In the genomic region with DNA sequence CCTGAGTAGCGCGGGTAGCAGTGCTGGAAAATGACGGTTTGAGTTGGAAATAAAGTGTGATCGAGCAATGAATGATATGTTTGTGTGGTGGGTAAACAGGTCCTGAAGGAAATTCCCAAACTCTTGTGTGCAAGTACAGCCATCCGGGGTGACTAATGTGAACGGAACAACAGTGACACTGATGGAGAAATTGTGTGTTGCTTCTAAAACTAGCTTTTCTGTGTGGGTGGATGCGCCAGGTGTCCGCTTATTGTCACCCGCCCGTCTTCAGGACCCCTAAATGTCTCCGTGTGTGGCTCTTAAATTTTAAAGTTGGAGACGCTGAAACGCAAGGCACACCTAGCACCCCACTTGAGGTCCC, we compare ENCODE assay signal across 8 mouse cellular contexts. TPM values are rescaled to one million over a fixed set of nuclear protein-coding genes. Genes with fewer than 3 reads are reported as not detected.
DNase-seq lines count a peak whose midpoint lies in the region; ATAC-seq and TF ChIP-seq lines count a peak whose summit lies in the region.

No protein-coding gene starts in this region.

- TF ChIP-seq EP300 in ES-Bruce4 (IDR thresholded peaks at IDR 0.05; ENCODE audit: insufficient read depth, low read depth, low read length) = no peak

- TF ChIP-seq POLR2A in ES-Bruce4 (IDR thresholded peaks at IDR 0.05; ENCODE audit: insufficient read depth, low read length) = no peak

- H3K27me3 ChIP-seq in heart, embryonic 12.5 days (replicated peaks) = no peaks in the 10 kb centered on the region
- no peaks in the 10 kb centered on the region for H3K27me3 ChIP-seq in ES-Bruce4 (ENCODE audit: control insufficient read depth, insufficient read depth, low read length, poor library complexity, severe bottlenecking)
- no peaks in the 10 kb centered on the region for H3K27me3 ChIP-seq in forebrain, postnatal 0 days (ENCODE audit: insufficient read depth, low read length)

- H3K4me1 ChIP-seq in heart, embryonic 12.5 days (replicated peaks) = peaks cover 53% of the 10 kb centered on the region
- peaks cover 3% of the 10 kb centered on the region for H3K4me1 ChIP-seq in ES-Bruce4 (ENCODE audit: control insufficient read depth, insufficient read depth, low read length)
- H3K4me1 ChIP-seq in forebrain, postnatal 0 days (ENCODE audit: insufficient read depth) = peaks cover 31% of the 10 kb centered on the region

- TF ChIP-seq CTCF in ES-Bruce4 (IDR thresholded peaks at IDR 0.05; ENCODE audit: low read depth, low read length) = no peak
- peak; percentile 15; the same call in 1 of the 2 replicates for TF ChIP-seq CTCF in forebrain, postnatal 0 days (IDR thresholded peaks at IDR 0.05; ENCODE audit: low read depth)

- H3K4me2 ChIP-seq in heart, embryonic 12.5 days = peak overlapping the region; percentile 86
- peak overlapping the region; percentile 52 for H3K4me2 ChIP-seq in forebrain, postnatal 0 days (ENCODE audit: low read depth)

- peak overlapping the region; percentile 76 for H3K9ac ChIP-seq in heart, embryonic 12.5 days
- H3K9ac ChIP-seq in ES-Bruce4 (ENCODE audit: low read depth, poor library complexity, severe bottlenecking) = peak overlapping the region; percentile 87
- peak overlapping the region; percentile 94 for H3K9ac ChIP-seq in forebrain, postnatal 0 days

- no peak for DNase-seq in heart, adult 18-20 months
- no peak for DNase-seq in forebrain, postnatal 0 days
- DNase-seq in lung, postnatal 10 days = peak; percentile 55
- no peak for DNase-seq in gastrocnemius, adult 8-10 months (ENCODE audit: low spot score in 2 of 2)
- DNase-seq in retina, postnatal 1 day = no peak
- DNase-seq in layer of hippocampus, adult 9-11 months = no peak

- H3K36me3 ChIP-seq in heart, embryonic 12.5 days = peaks cover 13% of the 10 kb centered on the region
- H3K36me3 ChIP-seq in ES-Bruce4 (ENCODE audit: control insufficient read depth, insufficient read depth, low read length, poor library complexity, severe bottlenecking) = 0 out of 2 replicates have a peak, but pooled peaks cover 3% of the 10 kb centered on the region
- H3K36me3 ChIP-seq in forebrain, postnatal 0 days (ENCODE audit: insufficient read depth) = peaks cover 8% of the 10 kb centered on the region

- peak overlapping the region; percentile 94 for H3K4me3 ChIP-seq in heart, embryonic 12.5 days
- H3K4me3 ChIP-seq in ES-Bruce4 (ENCODE audit: low read depth, low read length) = peak overlapping the region; percentile 62
- peak overlapping the region; percentile 91 for H3K4me3 ChIP-seq in forebrain, postnatal 0 days (ENCODE audit: low read depth, low read length)

- 0 out of 2 replicates have a peak, but pooled peaks cover 3% of the 10 kb centered on the region for H3K9me3 ChIP-seq in heart, embryonic 12.5 days (replicated peaks)
- H3K9me3 ChIP-seq in ES-Bruce4 (replicated peaks; ENCODE audit: control insufficient read depth, insufficient read depth, low read length, poor library complexity, severe bottlenecking) = no peaks in the 10 kb centered on the region
- H3K9me3 ChIP-seq in forebrain, postnatal 0 days (ENCODE audit: low read length) = no peaks in the 10 kb centered on the region

- 46% methylated on average over 13 of the region's 13 CpGs for WGBS in heart, embryonic 12.5 days
- WGBS in forebrain, postnatal 0 days = 51% methylated on average over 13 of the region's 13 CpGs

- no peak for ATAC-seq in heart, embryonic 12.5 days (ENCODE audit: insufficient number of reproducible peaks, low FRiP score)
- ATAC-seq in forebrain, postnatal 0 days = peak; percentile 10

- peak overlapping the region; percentile 98 for H3K27ac ChIP-seq in heart, embryonic 12.5 days (ENCODE audit: poor library complexity, severe bottlenecking)
- peak overlapping the region; percentile 90 for H3K27ac ChIP-seq in ES-Bruce4 (ENCODE audit: insufficient read depth, low read length)
- H3K27ac ChIP-seq in forebrain, postnatal 0 days (ENCODE audit: low read depth, low read length) = peak overlapping the region; percentile 95

RNA-seq across cellular contexts. Expression of a gene that starts 0.8 kb away (rescaled TPM):
- 53.4 and 56.6 TPM in 2 replicates for polyA plus RNA-seq in heart, embryonic 12.5 days (2016; fragmentation: Nextera tagmentation; extraction: Ambion mirVana)
- 10 to 100 TPM; 86.8 to 98.2 TPM for total RNA-seq in heart, adult 18-20 months (2021)
- 77.5 and 77.7 TPM in 2 replicates for polyA plus RNA-seq in ES-Bruce4 (2011; ENCODE audit: insufficient read depth, insufficient read length, low read depth, missing spikeins)
- total RNA-seq in forebrain, postnatal 0 days (2014; rRNA removed) = 81.3 and 82.9 TPM in 2 replicates
- polyA plus RNA-seq in forebrain, postnatal 0 days (2015; fragmentation: Nextera tagmentation; extraction: Ambion mirVana) = 62.1 and 65.1 TPM in 2 replicates
- total RNA-seq in gastrocnemius, adult 8-10 months (2022) = 10 to 100 TPM; 42.6 to 56.1 (median 50.7) TPM
